Mouse (Mus musculus) liver, postnatal 0 days (tissue): ENCODE data around the gene Scfd1.

ENCODE experiments used
- CTCF ChIP-seq: sonication (generic); IDR thresholded peaks from 2 replicates; pipeline ENCODE4 v1.5.1; 2016; ENCODE audit warnings: antibody characterized with exemption, low read depth
- EP300 ChIP-seq: IDR thresholded peaks from 2 replicates; pipeline ENCODE4 v1.6.1; 2016; ENCODE audit warnings: antibody characterized with exemption, low read depth, mild to moderate bottlenecking

DNA sequence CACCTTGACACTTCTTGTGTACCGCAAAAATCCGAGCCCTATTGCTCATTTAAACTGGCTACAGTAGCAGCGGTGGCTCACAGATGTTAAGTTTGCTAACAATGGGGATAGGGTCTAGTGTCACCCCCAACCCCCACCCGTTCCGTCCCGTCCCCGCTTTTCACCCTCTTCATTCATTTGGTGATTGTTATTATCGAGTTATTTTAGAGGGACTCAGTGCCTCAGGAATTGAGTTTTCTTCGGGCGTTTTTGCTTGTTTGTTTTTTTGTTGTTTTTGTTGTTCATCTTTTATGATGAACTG is 28.7 kb upstream of the Scfd1 start:
- TF ChIP-seq CTCF: no peak
- no peak for TF ChIP-seq EP300
